Mouse (Mus musculus) thymus, postnatal 36 days (tissue): ENCODE measurements at regions not wholly inside any gene's neighbourhood (a gene's known extent, or its start where the extent isn't known, plus 50 kb on each side); places are given as distances from the start of the nearest gene placed in this dataset.

Experiments
- DNase-seq, 2 experiments: peaks; one replicate each; pipeline ENCODE4 v3.0.0; 2022; ENCODE audit warnings: mixed read lengths in 2 of 2

DNA sequence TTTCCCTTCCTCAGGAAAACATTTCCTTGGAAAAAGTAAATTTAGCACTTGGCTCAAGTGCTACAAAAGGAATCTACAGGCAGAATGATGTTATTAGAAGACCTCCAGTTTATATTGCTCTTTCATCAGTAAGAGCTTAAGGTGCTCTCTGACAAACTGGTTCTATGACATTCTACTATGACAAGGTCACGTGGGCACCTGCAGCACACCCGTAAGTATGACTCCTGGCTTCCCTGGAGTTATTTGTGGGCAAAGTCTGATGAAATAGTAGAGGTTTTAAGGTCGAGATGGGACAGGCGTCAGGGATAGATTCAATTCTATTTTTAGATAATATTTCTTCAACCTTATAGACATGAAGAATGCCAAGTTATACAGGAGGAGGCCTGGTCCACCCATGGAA lies 84.9 kb upstream of the Ccn6 start:
- no peak for DNase-seq

DNA sequence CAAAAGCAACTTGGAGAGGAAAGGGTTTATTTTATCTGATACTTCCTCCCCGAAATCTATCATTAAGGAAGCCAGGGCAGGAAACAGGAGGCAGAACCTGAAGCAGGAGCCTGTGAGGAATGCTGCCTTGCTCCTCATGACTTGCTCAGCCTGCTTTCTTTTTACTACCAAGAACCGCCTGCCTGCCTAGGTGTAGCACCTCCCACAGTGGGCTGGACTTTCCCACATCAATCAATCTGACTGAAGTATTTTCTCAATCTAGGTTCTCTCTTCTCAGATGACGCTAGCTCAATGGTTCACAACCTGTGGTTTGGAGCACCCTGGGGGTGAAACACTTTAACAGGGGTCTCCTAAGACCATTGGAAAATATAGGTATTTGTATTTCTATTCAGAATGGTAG lies 83.4 kb upstream of the Ccn6 start:
- no peak for DNase-seq

DNA sequence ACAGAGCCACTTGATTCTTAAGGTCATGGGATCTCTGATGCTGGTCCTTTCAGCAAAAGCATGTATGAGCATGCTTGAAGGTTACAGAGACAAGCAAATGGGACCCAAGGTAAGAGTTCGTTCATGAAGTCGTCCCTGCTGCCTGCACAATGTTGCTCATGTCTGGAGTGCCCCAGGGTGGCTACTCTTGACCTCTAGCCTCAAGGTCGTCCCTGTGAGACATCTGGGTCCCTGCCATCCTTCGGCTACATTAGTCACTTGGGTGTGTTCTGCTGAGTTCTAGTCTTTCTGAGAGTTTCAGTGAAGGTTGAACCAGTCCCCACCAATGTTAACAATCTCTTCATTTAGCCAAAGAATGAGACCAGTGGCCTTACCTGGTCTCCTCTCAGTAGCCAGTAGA lies 81.5 kb upstream of the Ccn6 start:
- DNase-seq, result no peak

DNA sequence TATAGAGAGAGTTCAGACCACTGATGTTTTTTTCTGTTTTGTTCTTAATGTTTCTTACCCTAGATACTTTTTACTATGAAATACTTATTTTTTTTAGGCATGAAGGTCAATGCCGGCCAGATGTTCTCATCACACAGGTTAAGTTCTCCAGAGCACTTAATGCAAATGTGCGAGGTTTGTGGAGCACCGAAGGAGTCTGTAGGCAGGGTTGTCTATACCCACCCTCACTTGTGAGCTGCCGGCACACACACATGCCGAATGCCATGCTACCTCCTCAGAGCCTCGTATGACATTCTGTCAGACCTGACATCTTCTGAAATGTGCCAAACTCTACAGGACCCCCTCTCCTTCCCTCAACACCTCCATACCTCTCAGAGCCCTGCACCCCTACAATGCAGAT lies 80.5 kb upstream of the Ccn6 start:
- DNase-seq, result no peak

DNA sequence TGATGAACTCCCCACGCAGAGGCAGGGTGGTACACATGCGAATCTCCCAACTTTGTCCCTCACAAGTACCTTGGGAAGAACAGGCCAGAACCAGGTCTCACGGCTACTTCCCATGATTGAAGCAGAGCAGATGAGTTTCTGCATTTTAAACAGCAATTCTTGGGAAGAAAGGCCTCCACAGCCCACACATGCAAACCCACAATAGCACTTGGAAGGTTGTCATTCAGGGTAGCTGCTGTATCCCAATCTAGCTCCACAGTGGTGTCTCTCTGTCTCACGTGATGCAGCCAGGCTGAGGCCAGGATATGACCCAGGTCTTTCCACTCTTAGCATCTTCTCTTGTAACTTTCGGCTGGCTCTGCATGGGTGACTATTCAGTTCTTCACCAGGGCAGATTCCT lies 78.8 kb upstream of the Ccn6 start:
- no peak for DNase-seq

DNA sequence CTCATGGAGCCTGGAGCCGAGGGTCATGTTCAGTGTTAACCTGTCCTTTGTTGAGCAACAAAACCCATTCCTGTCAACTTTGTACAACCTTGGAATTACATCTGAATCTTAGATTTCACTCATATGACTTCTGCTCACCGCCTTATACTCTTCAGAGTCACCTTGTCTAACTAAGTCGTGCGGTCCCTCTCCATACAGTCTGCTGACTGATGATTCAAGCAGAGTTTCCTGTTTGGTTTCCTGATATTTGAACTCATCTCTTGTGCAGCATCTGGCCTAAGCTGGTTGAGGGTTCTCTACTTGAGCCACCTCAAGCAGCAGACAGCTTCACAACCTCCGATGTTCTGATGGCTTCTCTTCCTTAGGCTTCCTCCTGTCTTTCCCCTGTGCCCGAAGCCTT lies 78.3 kb upstream of the Ccn6 start:
- no peak for DNase-seq

DNA sequence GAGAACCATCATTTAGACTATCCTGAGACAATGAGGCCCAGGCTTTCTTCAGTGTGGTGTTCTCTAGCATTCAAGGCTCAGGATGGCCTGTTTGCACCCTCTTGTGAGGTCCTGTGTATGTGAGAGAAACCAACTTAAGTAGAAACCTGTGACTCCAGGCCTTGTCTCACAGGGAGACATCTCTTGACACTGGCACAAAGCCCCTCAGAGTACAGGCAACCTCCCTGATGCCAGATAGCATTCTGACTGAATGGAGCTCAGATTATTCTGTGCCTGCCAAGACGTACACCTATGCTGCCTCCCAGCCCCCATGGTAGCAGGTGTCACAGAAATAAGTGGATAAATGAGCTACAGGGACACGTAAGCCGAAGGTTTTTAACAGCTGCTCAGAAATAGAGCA lies 77.9 kb upstream of the Ccn6 start:
- no peak for DNase-seq

DNA sequence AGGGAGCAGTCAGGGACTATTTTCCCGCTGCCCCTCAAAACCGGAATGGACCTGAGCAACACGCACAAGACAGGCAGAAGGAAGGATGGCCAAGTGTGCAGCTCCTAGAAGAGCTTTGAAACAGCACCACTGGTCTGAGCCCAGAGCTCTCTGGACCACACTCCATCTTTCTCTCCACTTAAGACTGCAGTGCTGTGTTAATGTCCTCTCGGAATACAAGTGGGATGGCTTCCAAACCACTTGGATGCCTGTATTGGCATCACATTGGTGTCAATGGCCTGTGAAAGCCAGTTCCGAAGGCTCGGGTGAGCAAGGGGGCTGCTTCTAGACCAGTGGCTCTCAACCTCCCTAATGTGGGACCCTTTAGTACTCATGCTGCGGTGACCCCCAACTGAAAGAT lies 77.4 kb upstream of the Ccn6 start:
- no peak for DNase-seq

DNA sequence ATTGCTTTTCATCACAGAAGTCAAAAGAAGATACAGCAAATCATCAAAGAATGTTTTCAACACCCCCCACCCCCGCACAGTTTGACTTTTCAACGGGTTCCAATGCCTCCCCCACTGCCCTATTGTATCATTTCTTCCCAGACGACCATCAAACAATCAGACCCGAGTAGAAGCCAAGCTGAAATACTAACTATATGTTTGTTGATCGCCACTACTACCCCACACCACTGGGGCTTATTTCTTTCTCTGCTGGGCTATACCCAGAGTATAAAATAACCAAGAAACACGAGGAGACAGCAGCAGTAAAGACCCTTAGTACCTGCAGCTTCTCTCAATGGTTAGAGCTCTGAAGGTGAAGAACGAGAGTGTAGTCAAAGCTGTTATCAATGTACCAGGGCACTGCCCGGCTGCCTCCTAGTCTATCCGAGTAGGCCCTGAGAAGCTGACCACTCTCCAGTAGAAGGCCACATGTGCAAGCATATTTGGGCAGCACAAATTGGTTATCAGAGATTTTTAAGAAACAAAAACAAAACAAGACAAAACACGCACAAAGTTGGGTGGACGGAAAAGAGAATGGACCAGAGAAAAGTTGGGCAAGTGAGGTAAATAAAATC lies 76.7 kb upstream of the Ccn6 start:
- DNase-seq, result no peak

DNA sequence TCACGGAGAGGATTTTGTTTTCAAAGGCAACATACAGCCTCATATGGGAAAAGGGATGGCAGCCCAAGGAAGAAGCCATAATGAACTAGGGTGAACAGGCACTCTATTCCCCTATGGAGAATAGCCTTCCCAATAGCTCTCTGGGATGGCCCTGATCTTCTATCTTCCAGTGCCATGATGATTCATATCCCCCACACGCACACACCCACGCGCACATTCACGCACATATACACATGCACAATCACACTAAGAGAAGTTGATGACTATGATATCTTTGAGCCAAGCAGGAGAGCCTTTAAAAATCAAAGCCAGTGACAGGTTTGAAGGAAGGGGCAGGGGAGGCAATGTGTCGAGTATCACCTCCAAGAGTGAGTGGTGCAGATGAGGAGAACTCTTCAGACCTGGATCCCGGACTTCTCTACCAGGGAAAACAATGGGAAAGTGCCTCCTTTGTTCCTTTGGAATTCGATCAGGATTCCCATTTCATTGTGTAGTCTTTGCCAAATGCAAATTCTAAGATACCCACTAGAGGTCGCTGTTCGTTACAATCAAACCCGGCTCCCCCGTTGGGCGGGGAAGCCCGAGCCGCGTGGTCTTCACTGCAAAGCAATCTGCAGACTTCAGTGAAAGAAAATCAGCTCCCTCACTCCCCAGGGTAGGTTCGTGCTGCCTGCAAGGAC lies 76.0 kb upstream of the Ccn6 start:
- DNase-seq, result peak; percentile 65 to 67

DNA sequence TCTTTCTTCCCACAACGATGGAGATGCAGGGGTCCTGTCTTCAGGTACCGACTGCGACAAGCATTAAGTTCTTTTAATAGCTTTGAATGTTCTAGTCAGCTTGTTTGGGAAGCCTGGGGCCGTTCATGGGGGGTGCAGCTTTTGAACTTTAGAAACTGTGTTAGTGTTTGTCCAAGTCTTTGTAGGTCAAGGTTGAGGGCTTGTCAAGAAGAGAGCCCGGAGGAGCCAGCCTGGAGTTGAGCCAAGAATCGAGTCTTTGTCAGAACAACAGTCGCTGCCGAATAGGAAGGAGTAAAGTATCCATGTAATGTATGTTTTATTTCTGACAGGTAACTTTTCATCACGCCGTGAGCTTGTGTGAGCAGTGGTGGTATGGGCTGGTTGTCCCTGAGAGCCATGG lies 75.0 kb upstream of the Ccn6 start:
- no peak for DNase-seq

DNA sequence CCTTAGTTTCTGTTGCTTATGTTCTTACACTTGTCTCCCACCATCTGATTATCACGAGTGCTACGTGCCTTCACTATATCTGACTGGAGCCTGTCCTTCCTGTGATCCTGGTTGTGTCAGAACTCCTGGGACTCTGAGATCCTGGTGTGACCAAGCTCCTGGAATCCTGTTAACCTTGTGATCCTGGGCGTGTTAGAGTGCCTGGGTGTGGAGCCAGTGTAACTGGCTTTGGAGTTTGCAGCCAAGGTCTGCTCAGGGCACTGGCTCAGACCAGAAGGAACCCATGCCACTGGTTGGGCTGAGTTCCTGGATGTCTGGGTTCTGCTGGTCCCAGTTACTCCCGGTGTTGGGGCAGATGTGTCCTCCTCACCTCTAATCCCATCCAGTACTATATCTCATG lies 74.0 kb upstream of the Ccn6 start:
- no peak for DNase-seq

DNA sequence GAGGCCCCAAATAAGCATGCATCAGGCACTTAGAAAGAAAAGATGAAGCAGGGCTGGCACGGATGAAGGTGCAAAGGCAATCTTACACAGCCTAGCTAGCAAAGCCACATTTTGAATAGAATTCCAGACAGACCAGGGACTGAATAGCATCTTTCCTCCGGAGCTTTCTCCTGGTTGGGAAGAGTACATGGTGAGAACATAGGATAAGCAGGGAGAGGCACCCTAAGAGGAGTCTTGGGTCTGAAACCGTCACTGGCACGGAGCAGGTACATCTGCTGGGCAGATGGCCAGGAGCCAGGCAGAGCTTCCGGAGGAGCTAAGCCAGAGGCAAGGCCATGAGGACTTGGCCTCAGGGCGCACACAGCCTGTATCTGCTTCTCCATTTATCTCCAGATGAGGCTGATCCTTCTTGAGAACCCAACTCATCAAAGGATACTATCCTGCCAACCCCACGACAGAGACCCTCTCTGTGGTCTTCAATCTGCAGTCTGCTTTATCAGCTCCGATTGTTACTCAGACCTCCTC lies 70.4 kb upstream of the Ccn6 start:
- DNase-seq, result no peak

DNA sequence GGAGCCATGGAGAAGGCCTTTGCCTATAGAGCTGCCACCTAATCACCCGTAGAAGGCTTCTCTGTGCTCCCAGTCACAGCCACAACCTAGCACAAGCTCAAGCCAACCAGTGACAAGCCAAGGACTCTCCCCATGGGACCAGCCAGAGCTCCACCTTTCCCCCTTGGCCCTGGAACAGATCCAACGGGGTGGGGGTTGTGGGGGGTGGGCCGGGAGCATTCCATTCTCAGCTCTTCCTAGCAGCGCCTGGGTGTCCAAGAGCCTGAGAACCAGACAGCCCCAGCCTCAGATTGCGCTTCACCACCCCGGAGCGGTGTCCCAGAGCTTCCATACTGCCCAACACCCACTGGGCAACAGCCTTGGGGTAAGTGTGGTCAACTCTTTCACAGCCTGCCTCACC lies 69.6 kb upstream of the Ccn6 start:
- no peak for DNase-seq

DNA sequence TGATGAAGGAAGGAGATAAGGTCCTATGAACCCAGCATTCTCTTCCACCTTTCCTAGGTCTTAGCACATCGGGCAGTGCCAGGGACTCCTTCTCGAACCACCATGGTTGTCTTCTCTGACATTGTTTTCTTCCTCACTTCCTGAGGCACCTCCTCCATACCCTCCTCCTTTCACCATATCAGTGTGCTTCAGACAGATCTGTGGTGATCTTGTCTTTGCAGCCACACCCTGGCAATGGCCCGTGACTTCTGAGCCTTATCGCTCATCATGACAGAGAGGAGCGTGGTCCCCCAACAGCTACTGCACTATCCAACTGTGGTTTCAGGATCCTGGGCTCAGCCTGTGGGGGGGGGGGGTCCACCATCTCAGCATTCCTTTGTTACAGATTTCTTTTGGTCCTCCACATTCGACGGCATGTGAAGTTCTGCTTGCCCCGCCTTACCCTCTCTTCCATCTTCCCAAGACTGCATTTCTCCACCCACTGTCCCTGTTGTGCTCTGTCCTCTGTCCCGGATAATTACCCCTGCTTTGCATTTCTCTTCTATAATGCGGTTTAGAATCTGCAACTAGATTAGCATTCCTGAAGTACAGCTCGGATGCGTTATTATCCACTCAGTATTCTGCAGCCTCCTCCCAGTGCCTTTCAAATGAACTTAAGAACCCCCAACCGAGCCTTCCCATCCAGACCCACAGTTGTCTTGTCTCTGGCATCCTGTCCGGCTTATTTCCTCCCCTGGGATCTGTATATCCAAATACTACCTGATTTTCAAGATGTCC lies 67.2 kb upstream of the Ccn6 start:
- DNase-seq, result no peak

DNA sequence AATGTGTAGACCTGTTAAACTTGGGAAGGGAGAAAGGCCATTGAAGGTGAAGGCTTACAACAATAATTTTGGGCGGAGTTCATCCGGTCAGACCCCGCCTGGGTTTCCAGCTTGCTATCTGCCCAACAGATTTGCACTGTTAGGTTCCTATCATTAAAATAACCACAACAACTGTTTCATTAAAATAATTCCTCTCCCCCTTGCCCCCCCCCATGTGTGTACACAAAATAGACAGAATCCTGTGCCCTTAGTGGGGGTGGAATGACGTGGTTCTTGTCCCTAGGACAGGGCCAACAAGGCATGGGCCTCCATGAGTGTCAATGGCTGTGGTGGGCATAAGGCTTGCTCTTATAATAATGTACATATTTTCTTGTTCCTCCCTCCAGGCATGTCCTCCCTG lies 65.6 kb upstream of the Ccn6 start:
- no peak for DNase-seq

DNA sequence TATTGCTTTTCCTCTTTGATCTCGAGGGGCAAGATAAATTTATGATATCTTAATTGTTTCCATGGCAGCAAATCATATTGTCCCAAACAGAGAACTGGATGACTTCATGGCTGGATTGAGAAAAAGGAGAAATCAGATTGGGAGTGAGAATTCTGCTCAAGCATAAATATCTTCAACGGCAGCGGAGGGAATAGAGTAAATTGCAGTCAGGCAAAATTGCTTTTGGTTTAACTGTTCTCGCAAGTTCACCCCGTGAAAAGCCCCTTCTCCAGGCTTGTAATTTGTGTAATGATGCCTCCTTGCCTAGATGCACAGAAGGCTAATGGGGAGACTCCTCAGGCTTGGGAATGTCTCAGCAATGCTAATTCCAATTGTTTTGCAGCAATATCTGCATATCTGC lies 64.4 kb upstream of the Ccn6 start:
- no peak for DNase-seq

DNA sequence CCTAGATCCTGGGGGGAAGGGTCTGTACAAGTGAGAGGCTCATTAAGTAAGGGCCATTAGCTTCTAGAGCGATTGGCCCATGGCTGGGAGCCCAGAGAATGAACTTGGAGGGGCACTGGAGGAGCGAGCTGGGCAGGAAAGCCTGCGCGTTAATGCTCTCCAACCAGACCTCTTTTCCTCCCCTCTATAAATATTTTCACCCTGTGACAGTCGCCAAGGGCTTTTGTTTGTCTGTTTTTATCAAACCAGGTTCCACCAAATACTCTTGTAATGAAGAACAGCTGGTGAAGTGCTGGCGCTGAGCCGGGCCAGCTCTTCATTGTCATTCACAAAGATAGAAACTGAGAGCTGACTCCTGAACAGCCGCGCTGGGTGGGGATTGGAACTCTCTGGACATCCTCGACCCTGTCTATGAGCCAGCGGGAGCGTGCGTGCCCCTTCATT lies 63.9 kb upstream of the Ccn6 start:
- DNase-seq, result no peak

DNA sequence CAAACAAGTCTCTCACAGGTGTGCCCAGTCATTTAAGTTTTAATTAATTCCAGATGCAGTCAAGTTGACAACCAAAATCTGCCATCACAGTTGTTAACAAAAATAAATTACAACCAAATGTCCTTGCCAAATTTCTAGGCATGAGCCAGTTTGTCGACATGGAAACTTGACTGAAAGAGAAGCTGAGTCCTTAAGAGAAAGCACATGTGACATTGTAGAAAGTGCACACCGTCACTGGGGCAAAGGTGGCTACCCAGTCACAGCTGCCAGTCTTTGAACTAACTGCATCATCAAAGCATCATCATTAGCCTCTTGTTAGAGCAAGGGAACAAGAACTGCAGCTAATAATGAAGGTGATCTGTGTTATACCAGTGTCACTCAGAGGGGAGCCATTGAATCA lies 62.9 kb upstream of the Ccn6 start:
- no peak for DNase-seq

DNA sequence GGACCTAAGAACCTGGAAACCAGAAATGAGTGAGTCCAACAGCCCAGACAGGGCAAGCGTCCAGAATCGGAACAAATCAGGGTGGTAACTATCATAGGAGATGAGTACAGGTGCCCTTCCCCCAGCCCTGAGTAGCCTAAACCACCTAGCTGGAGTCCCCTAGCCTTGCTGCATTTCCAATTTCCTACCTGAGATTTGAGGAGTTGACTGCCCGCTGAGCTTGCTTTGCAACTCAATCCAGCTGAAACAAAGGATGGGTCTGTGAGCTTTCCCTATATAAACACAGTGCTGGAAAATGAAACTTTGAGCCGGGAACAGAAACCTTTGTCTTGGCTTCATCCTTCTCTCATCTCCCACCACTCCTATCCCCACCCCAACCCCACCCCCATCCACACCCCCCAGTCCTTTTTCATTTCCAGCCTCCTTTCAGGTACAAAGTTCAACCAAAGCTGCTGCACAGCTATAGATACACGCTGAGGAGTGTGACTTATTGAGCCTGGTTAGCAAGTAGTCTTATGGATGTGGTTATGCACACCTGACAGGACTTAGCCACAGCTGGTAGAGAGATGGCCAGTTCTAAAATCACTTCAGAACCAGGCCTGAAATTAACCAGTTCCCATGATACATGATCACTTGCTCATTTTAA lies 61.0 kb upstream of the Ccn6 start:
- no peak for DNase-seq

DNA sequence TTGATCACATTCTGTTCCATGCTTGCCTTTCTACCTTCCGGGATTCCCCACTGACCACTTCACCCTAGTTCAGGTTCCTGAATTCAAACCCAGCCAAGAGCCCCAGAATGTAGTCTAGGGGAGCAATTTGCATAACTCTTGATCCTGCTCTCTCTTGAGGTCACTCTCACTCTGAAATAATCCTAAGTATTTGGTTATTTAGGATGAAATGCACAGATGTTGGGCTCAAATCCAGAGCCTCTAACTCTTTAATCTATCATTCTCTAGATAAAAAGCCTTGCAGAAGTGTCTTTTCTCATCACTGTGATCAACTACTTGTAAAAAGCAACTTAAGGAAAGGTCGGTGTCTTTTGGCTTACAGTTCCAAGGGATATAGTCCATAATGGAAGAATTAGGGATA lies 57.4 kb upstream of the Ccn6 start:
- no peak for DNase-seq

DNA sequence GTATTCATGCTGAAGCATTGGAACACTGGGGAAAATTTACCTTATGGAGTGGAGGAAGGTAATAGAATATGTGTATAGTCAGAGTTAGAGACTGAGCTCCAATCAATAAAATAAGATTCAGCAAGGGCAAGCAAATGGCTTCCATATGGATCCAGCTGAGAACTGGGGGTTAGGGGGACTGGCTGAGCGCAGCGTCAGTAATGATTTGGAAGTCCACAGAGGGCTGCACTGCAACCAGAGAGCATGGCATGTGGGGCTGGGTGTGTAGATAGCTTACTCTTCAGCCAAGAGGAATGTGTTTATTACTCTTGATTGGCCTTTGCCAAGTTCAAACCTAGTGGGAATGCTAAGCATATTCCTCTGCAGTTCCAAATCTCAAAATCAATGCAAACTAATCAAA lies 55.8 kb upstream of the Ccn6 start:
- DNase-seq, result no peak

DNA sequence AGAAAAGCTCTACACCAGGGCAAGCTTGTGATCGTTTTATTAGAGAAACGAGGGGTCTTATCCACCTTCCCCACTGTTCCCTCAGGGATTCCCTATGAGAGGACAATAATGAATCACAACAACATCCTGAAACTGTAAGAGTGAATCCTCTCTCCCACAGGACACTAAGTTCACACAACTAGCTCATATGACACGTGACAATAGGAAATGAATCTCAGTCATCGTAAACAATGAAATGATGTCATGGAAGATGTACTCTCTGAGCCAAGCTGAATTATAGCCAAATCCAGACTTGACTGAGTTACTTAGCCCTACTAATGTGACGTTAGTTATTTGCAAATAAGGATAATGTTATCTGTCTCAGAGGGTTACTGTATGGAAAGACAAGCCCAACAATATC lies 54.6 kb upstream of the Ccn6 start:
- DNase-seq, result no peak
